Mouse (Mus musculus): ENCODE data around the gene Adamts12.

- TF ChIP-seq CTCF (IDR thresholded peaks at IDR 0.05; ENCODE audit: low read depth): no peak
- no peak for TF ChIP-seq EP300 (IDR thresholded peaks at IDR 0.05; ENCODE audit: low read depth)
Measured at GRCm38 (mm10) chr15:11279273-11280080, 214.9 kb downstream of the Adamts12 start.

Measured in liver, postnatal 0 days (tissue).